Mouse (Mus musculus): ENCODE data around the gene Tmem254c.
"Not testable (repeated sequence)": the region's sequence is repeated elsewhere in the genome, so short reads cannot be mapped to it uniquely, and the experiment has no call there.

GRCm38 (mm10) chr14:26022831-26023230 is 44.3 kb downstream of the Tmem254c start:
- TF ChIP-seq CTCF, EP300 (IDR thresholded peaks at IDR 0.05; ENCODE audit: low read depth): not testable (repeated sequence)

Data from liver, embryonic 14.5 days (tissue).